ENCODE assay signal across 17 mouse cellular contexts in the genomic region with DNA sequence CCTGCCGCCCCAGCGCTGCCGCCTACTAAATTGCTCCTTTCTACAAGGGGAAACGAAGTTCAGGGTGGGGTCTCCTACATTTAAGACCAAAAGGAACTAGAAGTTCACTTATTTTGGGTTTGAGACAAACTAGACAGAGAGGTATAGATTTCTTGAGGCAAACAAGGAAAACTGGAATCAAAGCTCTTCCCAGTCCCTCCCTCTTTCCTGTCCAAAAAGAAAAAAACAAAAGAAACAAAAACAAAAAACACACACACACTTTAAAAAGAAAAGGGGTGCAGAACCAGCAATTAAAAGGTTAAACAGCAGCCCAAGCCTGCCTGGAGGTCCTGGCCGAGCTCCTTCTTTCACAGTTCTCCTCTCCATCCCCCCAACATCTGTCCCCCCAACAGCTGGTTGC. TPM values are rescaled to one million over a fixed set of nuclear protein-coding genes. Genes with fewer than 3 reads are reported as not detected.
"Had no signal": no experiment of that assay in that cellular context is flagged by ENCODE, and none has a peak within 500 bp of the region (broad histone marks: within the 10 kb centered on the region; RNA-seq: fewer than 3 reads in every experiment).

No protein-coding gene starts in this region.

- H3K9ac ChIP-seq: liver, embryonic 15.5 days; midbrain, embryonic 15.5 days had no signal

- H3K4me2 ChIP-seq: liver, embryonic 11.5 days; liver, embryonic 15.5 days; midbrain, embryonic 15.5 days had no signal

- H3K27ac ChIP-seq: kidney, postnatal 0 days; limb, embryonic 10.5 days; liver, embryonic 15.5 days; macrophage; midbrain, embryonic 15.5 days; stomach, postnatal 0 days had no signal

- H3K4me3 ChIP-seq: limb, embryonic 10.5 days; liver, embryonic 15.5 days; midbrain, embryonic 15.5 days had no signal

- H3K9me3 ChIP-seq: limb, embryonic 10.5 days; liver, embryonic 15.5 days; midbrain, embryonic 15.5 days had no signal

- ATAC-seq: midbrain, embryonic 15.5 days had no signal

- H3K36me3 ChIP-seq: limb, embryonic 10.5 days; liver, embryonic 15.5 days; midbrain, embryonic 15.5 days had no signal

- DNase-seq: kidney, adult 11 months; kidney, adult 9 months; kidney, postnatal 36 days; lung, adult 2 months; lung, postnatal 10 days; right cerebral cortex, postnatal 14 days; thymus, postnatal 4 days had no signal

RNA-seq across cellular contexts. Expression of gene Lhx6, which starts 7.2 kb away (rescaled TPM):
- total RNA-seq: monocyte, adult 5-6 weeks had no signal
- polyA plus RNA-seq: macrophage; neural tube, embryonic 14.5 days had no signal

RNA-seq across cellular contexts. Expression of gene Morn5, which starts 48.8 kb away (rescaled TPM):
- total RNA-seq: monocyte, adult 5-6 weeks had no signal
- polyA plus RNA-seq: liver, embryonic 11.5 days; liver, embryonic 15.5 days; macrophage; small intestine, adult 2 months; stomach, postnatal 0 days had no signal
